Mouse (Mus musculus): ENCODE results near the gene Agap1. TPM values are rescaled to one million over a fixed set of nuclear protein-coding genes. Genes with fewer than 3 reads are reported as not detected.

Gene Agap1
- polyA plus RNA-seq, 1 experiment = 4.3 TPM

DNA sequence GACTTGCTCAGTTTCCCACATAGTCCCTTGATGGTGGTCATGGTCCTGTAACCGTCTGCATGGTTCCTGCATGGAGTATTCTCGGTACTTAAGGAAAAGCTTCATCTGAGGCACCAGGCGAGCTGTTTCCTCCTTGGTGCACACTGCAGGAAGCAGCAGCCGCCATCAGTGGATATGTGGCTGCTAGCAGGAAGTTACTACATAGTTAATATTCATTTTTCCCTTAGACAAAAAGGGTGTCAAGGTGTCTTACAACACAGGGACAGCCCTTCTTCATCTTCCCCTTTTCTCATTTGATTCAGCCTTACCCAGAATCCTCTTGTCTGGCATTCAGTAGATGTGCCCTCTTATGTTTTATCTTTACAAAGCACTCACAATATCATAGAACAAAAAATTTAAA, 206.2 kb downstream of the Agap1 start:
- H3K27ac ChIP-seq (ENCODE audit: control insufficient read depth, insufficient read depth, low read length) = no peak overlapping the region
- H3K4me3 ChIP-seq (ENCODE audit: control insufficient read depth, insufficient read depth, low read length) = no peak overlapping the region
- H3K27me3 ChIP-seq (ENCODE audit: control insufficient read depth, insufficient read depth, low read length) = no peaks in the 10 kb centered on the region
- H3K36me3 ChIP-seq (ENCODE audit: control insufficient read depth, insufficient read depth, low read length) = no peaks in the 10 kb centered on the region
- 67% methylated on average over 4 of the region's 4 CpGs for WGBS
- TF ChIP-seq CTCF (IDR thresholded peaks at IDR 0.05; ENCODE audit: borderline replicate concordance, control insufficient read depth, extremely low read depth, insufficient read depth, low read length, poor library complexity) = no peak
- TF ChIP-seq POLR2A (IDR thresholded peaks at IDR 0.05; ENCODE audit: control insufficient read depth, extremely low read depth, insufficient read depth, low read length, poor library complexity) = no peak
- DNase-seq = no peak
- H3K4me1 ChIP-seq (replicated peaks; ENCODE audit: control insufficient read depth, insufficient read depth, low read length) = no peaks in the 10 kb centered on the region

DNA sequence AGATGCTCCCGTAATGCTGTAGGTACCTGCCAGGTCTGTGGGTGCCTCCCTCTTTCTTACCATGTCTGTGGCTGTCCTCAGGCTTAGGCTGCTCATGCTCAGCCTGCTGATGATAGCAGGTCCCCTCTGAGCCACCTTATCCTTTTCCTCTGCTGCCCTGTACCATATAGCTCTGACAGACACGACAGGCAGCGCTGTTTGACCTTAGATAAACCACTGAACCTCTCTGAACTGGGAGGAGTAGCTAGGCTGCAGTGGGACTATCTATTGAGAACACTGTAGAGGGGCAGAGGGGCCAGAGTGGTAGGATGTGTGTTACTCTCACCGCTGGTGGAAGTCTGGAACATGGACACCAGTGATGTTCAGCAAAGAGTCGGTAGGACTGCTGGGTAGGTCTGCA, 211.5 kb downstream of the Agap1 start:
- TF ChIP-seq CTCF (IDR thresholded peaks at IDR 0.05; ENCODE audit: borderline replicate concordance, control insufficient read depth, extremely low read depth, insufficient read depth, low read length, poor library complexity) (no peak), POLR2A (IDR thresholded peaks at IDR 0.05; ENCODE audit: control insufficient read depth, extremely low read depth, insufficient read depth, low read length, poor library complexity) (no peak)
- 91% methylated on average over 5 of the region's 5 CpGs for WGBS
- Histone ChIP-seq H3K4me1 (replicated peaks; ENCODE audit: control insufficient read depth, insufficient read depth, low read length) (no peaks in the 10 kb centered on the region), H3K27ac (ENCODE audit: control insufficient read depth, insufficient read depth, low read length) (no peak overlapping the region), H3K27me3 (ENCODE audit: control insufficient read depth, insufficient read depth, low read length) (no peaks in the 10 kb centered on the region), H3K4me3 (ENCODE audit: control insufficient read depth, insufficient read depth, low read length) (no peak overlapping the region), H3K36me3 (ENCODE audit: control insufficient read depth, insufficient read depth, low read length) (no peaks in the 10 kb centered on the region)
- no peak for DNase-seq

DNA sequence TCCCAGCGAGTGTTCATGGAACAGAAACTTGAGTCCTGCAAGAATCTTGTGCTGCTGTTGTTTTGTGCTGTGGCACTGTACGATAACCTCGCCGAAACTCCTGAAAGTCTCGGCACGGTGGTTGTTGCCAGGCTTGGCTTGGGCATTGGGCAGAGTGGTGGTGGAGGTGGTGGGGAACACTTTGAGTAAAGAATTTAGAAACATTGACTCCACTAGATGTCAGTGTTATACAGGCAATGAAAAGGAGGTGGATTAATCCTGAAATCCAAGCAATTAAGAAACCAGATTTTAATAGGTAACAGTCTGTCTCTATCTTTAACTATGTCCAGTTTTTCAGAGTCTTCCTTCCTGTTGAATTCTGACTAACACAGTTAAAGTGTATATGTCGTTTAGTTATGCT, 212.8 kb downstream of the Agap1 start:
- TF ChIP-seq CTCF (IDR thresholded peaks at IDR 0.05; ENCODE audit: borderline replicate concordance, control insufficient read depth, extremely low read depth, insufficient read depth, low read length, poor library complexity) (no peak), POLR2A (IDR thresholded peaks at IDR 0.05; ENCODE audit: control insufficient read depth, extremely low read depth, insufficient read depth, low read length, poor library complexity) (no peak)
- Histone ChIP-seq H3K4me3 (ENCODE audit: control insufficient read depth, insufficient read depth, low read length) (no peak overlapping the region), H3K4me1 (replicated peaks; ENCODE audit: control insufficient read depth, insufficient read depth, low read length) (no peaks in the 10 kb centered on the region), H3K27ac (ENCODE audit: control insufficient read depth, insufficient read depth, low read length) (no peak overlapping the region), H3K27me3 (ENCODE audit: control insufficient read depth, insufficient read depth, low read length) (no peaks in the 10 kb centered on the region), H3K36me3 (ENCODE audit: control insufficient read depth, insufficient read depth, low read length) (no peaks in the 10 kb centered on the region)
- DNase-seq = no peak
- WGBS = 97% methylated on average over 7 of the region's 7 CpGs

DNA sequence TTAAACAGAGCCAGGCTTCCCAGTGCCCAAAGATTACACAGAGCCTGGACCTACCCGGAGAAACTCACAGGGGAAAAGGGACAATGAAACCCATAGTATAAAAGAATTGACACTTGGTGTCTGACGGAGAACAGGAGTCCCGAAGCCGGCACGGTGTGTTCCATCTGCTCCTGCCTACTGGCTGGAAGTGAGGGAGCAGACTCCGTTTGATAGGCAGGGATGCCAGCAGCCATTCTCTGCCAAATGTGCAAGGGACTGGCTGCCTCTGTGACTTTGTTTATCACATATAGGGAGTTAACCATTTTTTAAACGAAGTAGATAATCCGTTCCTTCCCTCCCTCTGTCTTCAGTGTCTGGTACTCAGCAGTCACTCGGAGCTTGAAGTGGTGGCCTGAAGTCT, 214.0 kb downstream of the Agap1 start:
- DNase-seq = no peak
- TF ChIP-seq CTCF (IDR thresholded peaks at IDR 0.05; ENCODE audit: borderline replicate concordance, control insufficient read depth, extremely low read depth, insufficient read depth, low read length, poor library complexity) = no peak
- no peak for TF ChIP-seq POLR2A (IDR thresholded peaks at IDR 0.05; ENCODE audit: control insufficient read depth, extremely low read depth, insufficient read depth, low read length, poor library complexity)
- H3K27me3 ChIP-seq (ENCODE audit: control insufficient read depth, insufficient read depth, low read length) = no peaks in the 10 kb centered on the region
- WGBS = 94% methylated on average over 9 of the region's 9 CpGs
- no peaks in the 10 kb centered on the region for H3K36me3 ChIP-seq (ENCODE audit: control insufficient read depth, insufficient read depth, low read length)
- H3K4me3 ChIP-seq (ENCODE audit: control insufficient read depth, insufficient read depth, low read length) = no peak overlapping the region
- no peak overlapping the region for H3K27ac ChIP-seq (ENCODE audit: control insufficient read depth, insufficient read depth, low read length)
- H3K4me1 ChIP-seq (replicated peaks; ENCODE audit: control insufficient read depth, insufficient read depth, low read length) = no peaks in the 10 kb centered on the region

DNA sequence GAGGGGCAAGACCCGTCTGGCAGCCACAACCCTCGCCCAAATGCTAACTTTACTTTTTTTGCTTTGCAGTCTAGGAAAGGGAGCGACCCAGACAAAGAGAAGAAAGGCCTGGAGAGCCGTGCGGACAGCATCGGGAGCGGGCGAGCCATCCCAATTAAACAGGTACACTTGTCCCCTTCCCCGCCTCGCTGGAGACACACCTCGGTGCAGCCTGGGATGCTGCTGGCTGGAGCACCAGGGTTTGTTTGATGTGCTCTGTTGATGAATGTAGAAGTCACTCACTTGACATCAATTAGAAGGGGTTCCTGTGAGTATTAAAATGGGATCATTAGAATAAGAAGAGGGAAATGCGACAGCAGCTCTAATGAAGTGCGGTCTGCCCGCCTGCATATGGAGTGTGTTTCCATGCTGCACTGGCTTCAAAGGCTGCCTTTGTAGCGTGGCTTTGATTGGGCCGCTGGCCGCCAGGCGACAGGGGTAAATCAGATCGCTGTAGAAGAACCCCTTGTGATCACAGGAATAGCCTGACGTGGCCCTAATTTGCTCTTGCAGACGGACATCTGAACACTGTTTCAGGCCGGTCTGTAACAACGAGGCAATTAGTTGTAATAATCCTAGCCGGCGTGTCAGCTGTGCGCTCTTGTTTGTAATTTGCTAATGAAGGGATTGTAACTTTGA, 216.6 kb downstream of the Agap1 start:
- no peaks in the 10 kb centered on the region for H3K4me1 ChIP-seq (replicated peaks; ENCODE audit: control insufficient read depth, insufficient read depth, low read length)
- DNase-seq = no peak
- H3K4me3 ChIP-seq (ENCODE audit: control insufficient read depth, insufficient read depth, low read length) = no peak overlapping the region
- no peaks in the 10 kb centered on the region for H3K36me3 ChIP-seq (ENCODE audit: control insufficient read depth, insufficient read depth, low read length)
- H3K27me3 ChIP-seq (ENCODE audit: control insufficient read depth, insufficient read depth, low read length) = no peaks in the 10 kb centered on the region
- no peak for TF ChIP-seq CTCF (IDR thresholded peaks at IDR 0.05; ENCODE audit: borderline replicate concordance, control insufficient read depth, extremely low read depth, insufficient read depth, low read length, poor library complexity)
- no peak for TF ChIP-seq POLR2A (IDR thresholded peaks at IDR 0.05; ENCODE audit: control insufficient read depth, extremely low read depth, insufficient read depth, low read length, poor library complexity)
- no peak overlapping the region for H3K27ac ChIP-seq (ENCODE audit: control insufficient read depth, insufficient read depth, low read length)
- WGBS = 98% methylated on average over 26 of the region's 26 CpGs

DNA sequence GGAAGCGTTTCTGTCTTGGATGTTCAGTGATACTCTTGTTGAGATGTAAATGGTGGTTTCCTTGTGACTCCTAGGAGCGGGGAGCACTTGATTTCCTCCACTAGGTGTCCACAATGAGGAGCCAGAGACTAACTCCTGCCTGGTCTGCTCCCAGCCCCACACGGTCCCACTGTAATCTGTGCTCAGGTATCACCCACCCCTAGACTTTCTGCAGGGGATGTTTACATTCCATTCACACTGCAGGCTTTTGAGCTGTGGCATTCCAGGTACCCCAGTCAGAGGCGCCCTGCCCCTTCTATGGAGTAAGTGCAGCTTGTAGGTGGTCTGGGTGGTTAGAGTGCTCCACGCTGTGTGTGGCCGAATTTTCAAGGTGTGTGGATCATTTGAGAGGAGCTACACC, 218.5 kb downstream of the Agap1 start:
- no peaks in the 10 kb centered on the region for H3K36me3 ChIP-seq (ENCODE audit: control insufficient read depth, insufficient read depth, low read length)
- H3K4me1 ChIP-seq (replicated peaks; ENCODE audit: control insufficient read depth, insufficient read depth, low read length) = no peaks in the 10 kb centered on the region
- no peaks in the 10 kb centered on the region for H3K27me3 ChIP-seq (ENCODE audit: control insufficient read depth, insufficient read depth, low read length)
- 94% methylated on average over 6 of the region's 6 CpGs for WGBS
- TF ChIP-seq CTCF (IDR thresholded peaks at IDR 0.05; ENCODE audit: borderline replicate concordance, control insufficient read depth, extremely low read depth, insufficient read depth, low read length, poor library complexity) (no peak), POLR2A (IDR thresholded peaks at IDR 0.05; ENCODE audit: control insufficient read depth, extremely low read depth, insufficient read depth, low read length, poor library complexity) (no peak)
- DNase-seq = no peak
- no peak overlapping the region for H3K27ac ChIP-seq (ENCODE audit: control insufficient read depth, insufficient read depth, low read length)
- H3K4me3 ChIP-seq (ENCODE audit: control insufficient read depth, insufficient read depth, low read length) = no peak overlapping the region

DNA sequence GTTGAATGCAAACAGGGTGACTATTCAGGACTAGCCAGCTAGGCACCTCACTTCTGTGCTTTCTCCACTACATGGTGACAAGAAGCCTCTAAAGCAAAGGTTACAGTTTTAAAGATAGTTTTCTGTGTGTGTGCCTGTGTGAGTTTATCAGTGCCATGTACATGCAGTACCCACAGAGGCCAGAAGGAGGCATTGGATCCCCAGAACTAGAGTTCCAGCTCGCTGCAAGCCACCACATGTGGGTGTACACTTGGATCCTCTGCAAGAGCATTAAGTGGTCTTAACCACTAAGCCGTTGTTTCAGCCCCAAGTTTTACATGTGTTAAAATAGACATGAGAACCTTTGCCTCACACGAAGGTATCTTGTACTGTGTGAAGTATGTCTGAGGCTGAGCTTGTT, 219.1 kb downstream of the Agap1 start:
- WGBS = 98% methylated on average over 3 of the region's 3 CpGs
- H3K27ac ChIP-seq (ENCODE audit: control insufficient read depth, insufficient read depth, low read length) = no peak overlapping the region
- no peaks in the 10 kb centered on the region for H3K27me3 ChIP-seq (ENCODE audit: control insufficient read depth, insufficient read depth, low read length)
- no peak for TF ChIP-seq POLR2A (IDR thresholded peaks at IDR 0.05; ENCODE audit: control insufficient read depth, extremely low read depth, insufficient read depth, low read length, poor library complexity)
- no peak for TF ChIP-seq CTCF (IDR thresholded peaks at IDR 0.05; ENCODE audit: borderline replicate concordance, control insufficient read depth, extremely low read depth, insufficient read depth, low read length, poor library complexity)
- H3K4me3 ChIP-seq (ENCODE audit: control insufficient read depth, insufficient read depth, low read length) = no peak overlapping the region
- H3K4me1 ChIP-seq (replicated peaks; ENCODE audit: control insufficient read depth, insufficient read depth, low read length) = no peaks in the 10 kb centered on the region
- H3K36me3 ChIP-seq (ENCODE audit: control insufficient read depth, insufficient read depth, low read length) = no peaks in the 10 kb centered on the region
- no peak for DNase-seq

All from thymus, adult 2 months (tissue).